ENCODE assay signal across 8 mouse cellular contexts in the genomic region with DNA sequence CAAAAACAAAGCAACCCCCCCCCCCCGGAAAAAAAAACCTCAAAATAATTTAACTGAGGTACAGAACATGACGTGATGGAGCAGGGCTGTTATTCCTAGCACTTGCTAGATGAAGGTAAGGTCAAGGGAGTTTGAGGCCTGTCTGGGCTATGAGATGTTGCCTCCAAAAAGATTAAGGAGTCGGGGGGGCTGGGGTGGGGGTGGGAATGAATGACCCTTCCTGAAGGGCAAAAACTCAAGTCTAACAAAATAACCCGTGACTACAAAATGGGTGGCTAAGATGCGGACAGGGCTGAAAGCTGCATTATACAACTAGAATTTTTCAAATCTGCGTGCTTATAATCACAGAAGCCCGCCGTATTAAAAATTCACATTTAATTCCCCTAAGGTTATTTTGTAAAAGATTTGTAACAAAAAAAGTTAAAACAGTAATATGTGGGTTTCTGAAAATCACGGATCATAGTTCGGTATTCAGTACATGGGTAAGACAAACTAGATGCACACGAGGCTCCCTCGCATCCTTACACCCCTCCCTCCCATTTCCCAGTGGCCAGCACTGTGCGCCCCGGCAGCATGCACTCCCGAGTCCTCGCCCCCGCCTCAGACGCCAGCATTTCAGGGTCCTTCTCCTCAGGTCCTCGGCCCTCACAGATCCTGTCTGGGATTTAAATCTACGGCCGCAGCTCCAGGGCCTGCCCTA. TPM values are rescaled to one million over a fixed set of nuclear protein-coding genes. Genes with fewer than 3 reads are reported as not detected.
DNase-seq lines count a peak whose midpoint lies in the region; ATAC-seq and TF ChIP-seq lines count a peak whose summit lies in the region.

No protein-coding gene starts in this region.

- H3K27me3 ChIP-seq in megakaryocyte, embryonic 14.5 days (replicated peaks) = no peaks in the 10 kb centered on the region
- H3K27me3 ChIP-seq in embryonic facial prominence, embryonic 10.5 days (replicated peaks; ENCODE audit: low read depth, poor library complexity, severe bottlenecking) = no peaks in the 10 kb centered on the region
- H3K27me3 ChIP-seq in limb, embryonic 10.5 days (ENCODE audit: low read depth, poor library complexity, severe bottlenecking) = no peaks in the 10 kb centered on the region
- no peaks in the 10 kb centered on the region for H3K27me3 ChIP-seq in small intestine, adult 2 months (ENCODE audit: control insufficient read depth, insufficient read depth, low read length)

- no peak for ATAC-seq in megakaryocyte, adult 5-6 weeks (ENCODE audit: poor library complexity, severe bottlenecking)

- H3K27ac ChIP-seq in embryonic facial prominence, embryonic 10.5 days (replicated peaks) = peak overlapping the region; percentile 95
- H3K27ac ChIP-seq in limb, embryonic 10.5 days = peak overlapping the region; percentile 96
- H3K27ac ChIP-seq in small intestine, adult 2 months (ENCODE audit: insufficient read depth, low read depth, low read length) = peak overlapping the region; percentile 84

- peak overlapping the region; percentile 98 for H3K4me3 ChIP-seq in megakaryocyte, embryonic 14.5 days (replicated peaks)
- H3K4me3 ChIP-seq in embryonic facial prominence, embryonic 10.5 days = peak overlapping the region; percentile 93
- peak overlapping the region; percentile 93 for H3K4me3 ChIP-seq in limb, embryonic 10.5 days
- peak overlapping the region; percentile 81 for H3K4me3 ChIP-seq in small intestine, adult 2 months (ENCODE audit: low read depth, low read length)

- no peak for TF ChIP-seq POLR2A in small intestine, adult 2 months (IDR thresholded peaks at IDR 0.05; ENCODE audit: low read depth, low read length)

- peaks cover 39% of the 10 kb centered on the region for H3K4me1 ChIP-seq in megakaryocyte, embryonic 14.5 days
- H3K4me1 ChIP-seq in embryonic facial prominence, embryonic 10.5 days = peaks cover 27% of the 10 kb centered on the region
- H3K4me1 ChIP-seq in limb, embryonic 10.5 days = peaks cover 25% of the 10 kb centered on the region
- peaks cover 3% of the 10 kb centered on the region; the same call in 1 of the 2 replicates for H3K4me1 ChIP-seq in small intestine, adult 2 months (ENCODE audit: control insufficient read depth, insufficient read depth, insufficient read length, low read length)

- H3K36me3 ChIP-seq in megakaryocyte, embryonic 14.5 days (replicated peaks; ENCODE audit: low read length) = peaks cover 22% of the 10 kb centered on the region
- H3K36me3 ChIP-seq in embryonic facial prominence, embryonic 10.5 days (replicated peaks) = peaks cover 38% of the 10 kb centered on the region
- peaks cover 29% of the 10 kb centered on the region for H3K36me3 ChIP-seq in limb, embryonic 10.5 days
- peaks cover 8% of the 10 kb centered on the region; the same call in 1 of the 2 replicates for H3K36me3 ChIP-seq in small intestine, adult 2 months (ENCODE audit: control insufficient read depth, insufficient read depth, low read length)

- no peaks in the 10 kb centered on the region for H3K9me3 ChIP-seq in megakaryocyte, embryonic 14.5 days
- H3K9me3 ChIP-seq in embryonic facial prominence, embryonic 10.5 days = no peaks in the 10 kb centered on the region
- H3K9me3 ChIP-seq in limb, embryonic 10.5 days (replicated peaks) = no peaks in the 10 kb centered on the region

- no peak for TF ChIP-seq CTCF in small intestine, adult 2 months (IDR thresholded peaks at IDR 0.05; ENCODE audit: extremely low read depth, insufficient read length, insufficient replicate concordance, low read depth, low read length)

- DNase-seq in embryonic facial prominence, embryonic 10.5 days (ENCODE audit: low spot score) = no peak
- DNase-seq in limb, embryonic 10.5 days (ENCODE audit: low spot score) = peak; percentile 34
- DNase-seq in frontal cortex, postnatal 10 days (ENCODE audit: low spot score in 2 of 2) = no peak
- no peak for DNase-seq in adipocyte (ENCODE audit: low spot score)
- DNase-seq in spleen, postnatal 36 days (ENCODE audit: low spot score in 2 of 2) = no peak

- WGBS in embryonic facial prominence, embryonic 10.5 days = 6% methylated on average over 21 of the region's 21 CpGs
- 4% methylated on average over 21 of the region's 21 CpGs for WGBS in limb, embryonic 10.5 days
- 5% methylated on average over 21 of the region's 21 CpGs for WGBS in small intestine, adult 2 months

RNA-seq across cellular contexts. Expression of gene Fkbp3, which starts 0.7 kb away (rescaled TPM):
- 40.1 TPM in 1 of 2 replicates, not detected in the other for polyA plus RNA-seq in megakaryocyte, embryonic 14.5 days (2012; ENCODE audit: insufficient read depth, low replicate concordance)
- 111 and 122 TPM in 2 replicates for total RNA-seq in megakaryocyte, adult 5-6 weeks (2015)
- total RNA-seq in megakaryocyte, adult 5-6 weeks (2017) = 101 and 117 TPM in 2 replicates
- 672 and 700 TPM in 2 replicates for polyA plus RNA-seq in embryonic facial prominence, embryonic 10.5 days (2016; fragmentation: Nextera tagmentation; extraction: Ambion mirVana)
- 645 and 699 TPM in 2 replicates for polyA plus RNA-seq in limb, embryonic 10.5 days (2016; fragmentation: Nextera tagmentation; extraction: Ambion mirVana)
- 0.79 and 4.3 TPM in 2 replicates for polyA plus RNA-seq in small intestine, adult 2 months (2012; rRNA removed)

RNA-seq across cellular contexts. Expression of gene Fancm, which starts 2.3 kb away (rescaled TPM):
- polyA plus RNA-seq in megakaryocyte, embryonic 14.5 days (2012; ENCODE audit: insufficient read depth, low replicate concordance) = 0.26 and 1.0 TPM in 2 replicates
- 13.0 and 18.7 TPM in 2 replicates for total RNA-seq in megakaryocyte, adult 5-6 weeks (2015)
- total RNA-seq in megakaryocyte, adult 5-6 weeks (2017) = 20.7 and 24.6 TPM in 2 replicates
- 13.4 and 15.7 TPM in 2 replicates for polyA plus RNA-seq in embryonic facial prominence, embryonic 10.5 days (2016; fragmentation: Nextera tagmentation; extraction: Ambion mirVana)
- 16.9 and 17.8 TPM in 2 replicates for polyA plus RNA-seq in limb, embryonic 10.5 days (2016; fragmentation: Nextera tagmentation; extraction: Ambion mirVana)
- 0.80 and 0.94 TPM in 2 replicates for polyA plus RNA-seq in small intestine, adult 2 months (2012; rRNA removed)

RNA-seq across cellular contexts. Expression of gene Prpf39, which starts 36.9 kb away (rescaled TPM):
- 0.63 and 1.3 TPM in 2 replicates for polyA plus RNA-seq in megakaryocyte, embryonic 14.5 days (2012; ENCODE audit: insufficient read depth, low replicate concordance)
- total RNA-seq in megakaryocyte, adult 5-6 weeks (2015) = 29.9 and 38.7 TPM in 2 replicates
- 39.2 and 41.0 TPM in 2 replicates for total RNA-seq in megakaryocyte, adult 5-6 weeks (2017)
- polyA plus RNA-seq in embryonic facial prominence, embryonic 10.5 days (2016; fragmentation: Nextera tagmentation; extraction: Ambion mirVana) = 66.9 and 67.5 TPM in 2 replicates
- 55.4 and 69.3 TPM in 2 replicates for polyA plus RNA-seq in limb, embryonic 10.5 days (2016; fragmentation: Nextera tagmentation; extraction: Ambion mirVana)
- polyA plus RNA-seq in small intestine, adult 2 months (2012; rRNA removed) = 1.1 and 2.2 TPM in 2 replicates

Comparison
In these comparisons a context has a peak if more than half of its experiments do, and no peak if none do; other contexts are left out.
1. RNA of gene Fkbp3, which starts 0.7 kb away (polyA plus RNA-seq): 672 to 700 TPM in embryonic facial prominence, embryonic 10.5 days and 645 to 699 TPM in limb, embryonic 10.5 days; 40.1 TPM in megakaryocyte, embryonic 14.5 days and 0.79 to 4.3 TPM in small intestine, adult 2 months; every median in the first group is over 10 times any median in the second.
2. RNA of gene Prpf39, which starts 36.9 kb away (polyA plus RNA-seq): 55.4 to 69.3 TPM in limb, embryonic 10.5 days and 66.9 to 67.5 TPM in embryonic facial prominence, embryonic 10.5 days; 1.1 to 2.2 TPM in small intestine, adult 2 months and 0.63 to 1.3 TPM in megakaryocyte, embryonic 14.5 days; every median in the first group is over 10 times any median in the second.
3. Peak in every context shown above with its lines, with median percentiles within 50 percentile points of each other: H3K4me3 ChIP-seq and H3K27ac ChIP-seq.